Mouse (Mus musculus) urinary bladder, postnatal 10 days (tissue): ENCODE results near the gene Klf5.

Experiments
- DNase-seq: peaks from one replicate; pipeline ENCODE4 v3.0.0; 2022; ENCODE audit warnings: low spot score

Klf5 gene

GRCm38 (mm10) chr14:99309606-99310005 lies 11.1 kb downstream of the Klf5 start:
- no peak for DNase-seq

GRCm38 (mm10) chr14:99310358-99310757 lies 11.9 kb downstream of the Klf5 start:
- no peak for DNase-seq

DNA sequence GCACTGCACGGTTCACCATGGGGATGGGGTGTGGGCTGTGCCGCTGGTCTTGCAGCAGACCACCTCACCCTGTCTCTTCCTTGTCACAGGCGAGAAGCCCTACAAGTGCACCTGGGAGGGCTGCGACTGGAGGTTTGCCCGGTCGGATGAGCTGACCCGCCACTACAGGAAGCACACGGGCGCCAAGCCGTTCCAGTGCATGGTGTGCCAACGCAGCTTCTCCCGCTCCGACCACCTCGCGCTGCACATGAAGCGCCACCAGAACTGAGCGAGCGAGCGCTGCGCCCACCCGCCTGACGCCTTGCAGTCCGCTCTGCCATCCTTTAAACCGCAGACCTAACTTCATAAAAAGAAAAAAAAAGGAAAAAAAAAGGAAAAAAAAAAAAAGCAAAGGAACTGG lies 14.6 kb downstream of the Klf5 start:
- no peak for DNase-seq

- no peak for DNase-seq
Observed at GRCm38 (mm10) chr14:99316275-99316674, 17.8 kb downstream of the Klf5 start.

- DNase-seq: no peak
Observed at GRCm38 (mm10) chr14:99320736-99321135, 22.2 kb downstream of the Klf5 start.

GRCm38 (mm10) chr14:99323376-99323775 lies 24.9 kb downstream of the Klf5 start:
- DNase-seq: no peak

DNA sequence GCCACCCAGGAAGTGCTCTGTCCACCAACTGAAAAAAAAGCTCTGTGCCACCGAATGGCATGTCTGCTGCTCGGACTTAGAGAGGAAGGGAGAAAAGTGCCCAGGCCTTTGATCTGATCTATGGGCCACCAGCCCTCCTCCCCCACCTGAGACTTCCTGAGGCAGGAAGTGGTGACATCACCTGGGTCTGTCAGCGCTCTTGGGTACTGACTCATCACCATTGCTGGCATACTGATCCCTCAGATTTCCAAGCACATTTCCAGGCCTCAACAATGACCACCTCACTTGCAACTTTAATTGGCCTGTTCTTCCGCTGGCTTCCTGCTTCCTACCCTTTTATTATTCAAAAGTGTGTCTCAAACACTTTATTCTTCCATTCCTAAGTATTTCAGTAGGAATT lies 26.0 kb downstream of the Klf5 start:
- DNase-seq: no peak

- no peak for DNase-seq
Observed at GRCm38 (mm10) chr14:99325597-99326472, 27.3 kb downstream of the Klf5 start.

DNA sequence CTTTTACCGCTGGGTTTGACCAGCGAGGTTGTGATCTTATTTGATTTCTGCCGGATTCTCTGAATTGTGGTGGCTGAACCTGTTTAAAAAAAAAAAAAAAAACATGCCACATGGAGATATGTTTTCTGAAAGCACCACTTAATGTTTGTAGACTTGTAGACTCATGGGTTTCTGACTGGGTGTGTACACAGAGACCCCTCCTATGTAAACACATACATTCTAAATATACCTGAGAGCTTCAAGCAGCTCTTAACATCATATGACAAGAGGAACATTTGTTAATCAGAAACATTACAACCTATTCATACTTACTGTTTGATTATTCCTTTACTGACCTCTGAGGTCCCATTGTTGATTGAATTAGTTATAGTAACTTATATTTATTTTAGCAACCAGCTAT lies 38.1 kb downstream of the Klf5 start:
- DNase-seq: no peak

DNA sequence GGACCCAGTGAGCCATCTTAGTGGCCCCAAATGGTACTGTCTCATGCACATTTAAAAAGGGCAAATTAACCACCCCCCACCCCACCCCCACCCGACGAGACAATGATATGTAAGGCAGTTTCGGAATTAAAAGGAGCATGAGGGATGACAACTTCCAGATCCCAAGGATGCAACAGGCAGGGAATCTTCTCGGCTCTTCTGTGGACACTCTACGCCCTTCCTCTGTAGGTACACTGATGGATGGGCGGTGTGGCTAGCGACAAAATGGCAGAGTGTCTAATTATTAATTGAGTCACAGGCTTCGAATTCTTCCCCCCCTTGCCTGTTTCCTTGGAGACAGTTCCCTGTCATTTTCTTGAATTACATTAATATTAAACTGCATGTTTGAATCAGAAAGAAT lies 40.5 kb downstream of the Klf5 start:
- DNase-seq: no peak

DNA sequence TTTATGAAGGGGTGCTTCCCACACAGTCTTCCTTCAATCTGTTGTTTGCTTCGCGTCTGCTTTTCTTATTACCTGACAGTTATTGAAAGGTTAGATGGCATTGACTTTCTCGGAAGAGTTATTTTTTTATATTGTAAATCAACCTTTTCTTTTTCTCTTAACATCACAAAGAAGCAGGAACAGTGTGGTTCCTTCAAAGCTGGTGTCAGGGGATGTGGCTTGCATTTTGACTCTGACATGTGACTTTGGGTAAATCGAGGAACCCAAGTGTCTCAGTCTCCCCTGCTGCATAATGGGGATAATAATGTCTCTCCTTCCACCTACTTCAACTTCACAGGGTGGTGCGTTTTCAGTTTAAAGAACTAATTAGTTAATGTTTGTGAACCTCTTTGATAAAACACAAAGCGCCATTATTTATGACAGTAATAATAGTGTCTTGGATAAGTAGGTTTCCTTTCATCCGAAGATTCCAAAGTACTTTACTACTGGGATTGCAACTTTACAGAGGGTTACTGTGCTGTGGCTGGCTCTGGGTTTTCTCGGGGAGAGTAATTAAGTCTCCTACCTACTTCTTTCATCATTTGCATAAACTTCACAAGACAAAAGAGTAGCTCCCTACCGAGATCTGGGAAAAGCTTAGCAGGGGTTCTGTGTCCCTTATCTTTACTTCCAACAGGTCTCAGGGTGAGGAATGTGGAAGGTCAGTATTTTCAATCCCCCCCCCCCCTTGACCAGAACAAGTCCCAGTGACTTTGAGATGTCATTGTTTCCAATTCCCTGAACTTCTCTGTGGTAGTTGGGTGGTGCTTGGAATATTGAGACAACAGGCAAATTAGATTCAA lies 41.4 kb downstream of the Klf5 start:
- no peak for DNase-seq

DNA sequence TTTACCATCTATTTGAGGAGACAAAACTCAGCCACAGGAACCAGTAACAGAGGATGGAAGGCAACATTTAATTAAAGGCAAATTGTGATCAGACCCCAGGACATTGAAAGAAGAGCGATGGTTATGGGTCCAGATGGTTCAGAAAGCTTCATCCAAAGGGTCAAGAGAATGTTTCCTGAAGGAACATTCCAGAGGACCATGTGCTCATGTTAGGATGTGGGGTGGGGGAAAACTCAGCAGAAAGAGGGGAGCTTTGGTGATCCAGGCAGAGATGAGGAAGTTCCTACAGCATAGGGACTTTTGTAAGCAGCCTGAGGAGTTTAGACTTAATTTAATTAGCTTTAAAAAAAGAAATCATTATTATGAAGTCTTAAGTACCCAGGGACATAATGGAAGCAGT lies 42.2 kb downstream of the Klf5 start:
- DNase-seq: no peak

GRCm38 (mm10) chr14:99348175-99348764 lies 49.8 kb downstream of the Klf5 start:
- DNase-seq: no peak

- no peak for DNase-seq
Observed at GRCm38 (mm10) chr14:99349606-99350005, 51.1 kb downstream of the Klf5 start.

DNA sequence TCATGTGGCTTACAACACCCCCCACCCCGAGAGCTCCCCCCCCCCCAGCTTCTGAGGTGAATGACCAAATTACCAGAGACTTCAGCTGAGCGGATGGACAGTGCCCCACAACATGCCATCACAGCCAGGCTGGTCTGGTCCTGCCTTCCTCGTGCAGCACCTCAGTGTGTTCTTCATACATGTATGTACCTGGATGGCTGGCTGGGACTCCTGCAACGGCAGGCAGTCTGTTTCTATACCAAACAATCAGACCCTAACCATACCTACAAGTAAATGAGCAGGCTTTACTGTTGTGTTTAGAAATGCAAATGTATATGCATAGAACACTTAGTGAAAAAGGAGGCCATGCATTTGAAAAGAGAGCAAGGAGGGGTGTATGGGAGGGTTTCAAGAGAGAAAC lies 54.5 kb downstream of the Klf5 start:
- DNase-seq: no peak

- no peak for DNase-seq
Observed at GRCm38 (mm10) chr14:99354046-99354445, 55.6 kb downstream of the Klf5 start.

GRCm38 (mm10) chr14:99354761-99355609 lies 56.5 kb downstream of the Klf5 start:
- no peak for DNase-seq

DNA sequence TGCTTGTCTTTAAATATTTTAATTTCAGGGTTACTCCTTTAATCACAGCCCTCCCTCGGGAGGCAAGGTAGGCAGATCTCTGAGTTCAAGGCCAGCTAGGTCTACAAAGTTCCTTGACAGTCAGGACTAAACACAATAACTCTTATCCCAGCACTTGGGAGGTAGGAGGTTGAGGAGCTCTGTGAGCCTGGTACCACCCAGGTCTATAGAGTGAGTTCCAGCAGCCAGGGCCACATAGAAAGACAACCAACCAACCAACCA lies 57.0 kb downstream of the Klf5 start:
- DNase-seq: no peak

DNA sequence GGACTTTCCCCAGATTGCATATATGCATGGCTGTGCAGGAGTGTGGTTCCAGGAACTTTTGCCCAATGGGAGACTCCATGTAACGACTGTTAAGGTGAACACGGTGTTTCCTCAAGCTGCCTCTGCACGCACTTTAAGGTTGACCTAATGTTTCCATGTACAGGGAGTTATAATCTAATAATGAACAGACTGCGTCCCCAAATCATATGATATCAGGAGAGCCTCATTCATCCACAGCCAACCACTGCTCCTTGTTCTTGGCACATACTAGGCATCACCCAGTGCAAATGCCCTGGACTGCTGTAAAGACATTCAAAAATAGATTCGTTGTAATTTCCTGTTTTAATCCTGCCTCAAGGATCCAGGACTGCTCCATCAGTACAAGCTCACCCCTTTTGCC lies 64.5 kb downstream of the Klf5 start:
- DNase-seq: no peak

GRCm38 (mm10) chr14:99364007-99364784 lies 65.7 kb downstream of the Klf5 start:
- DNase-seq: no peak
